Comparison of ENCODE assay signal across 7 mouse cellular contexts in genomic region chr9:106170556-106171345, GRCm38 (mm10). TPM values are rescaled to one million over a fixed set of nuclear protein-coding genes. Genes with fewer than 3 reads are reported as not detected.
DNase-seq lines count a peak whose midpoint lies in the region; ATAC-seq lines count a peak whose summit lies in the region.

Gene Wdr82 (plus strand): TSS chr9:106170928.

- H3K4me2 ChIP-seq in intestine, embryonic 15.5 days (replicated peaks) = peak within 1 kb of the TSS; percentile 93

- peak within 1 kb of the TSS; percentile 89 for H3K9ac ChIP-seq in intestine, embryonic 15.5 days

- H3K4me1 ChIP-seq in intestine, embryonic 15.5 days (replicated peaks) = peaks cover 16% of the 10 kb centered on the region; the same call in 1 of the 2 replicates
- peaks cover 34% of the 10 kb centered on the region for H3K4me1 ChIP-seq in midbrain, embryonic 10.5 days

- peak; percentile 92 to 96 for DNase-seq in adrenal gland, adult (ENCODE audit: inconsistent age in 2 of 2, low spot score in 1 of 2)
- peak; percentile 93 for DNase-seq in embryo, embryonic 10.5 days (ENCODE audit: low spot score)
- DNase-seq in gastrocnemius, postnatal 25 days = peak; percentile 91
- peak; percentile 88 to 91 for DNase-seq in left cerebral cortex, postnatal 25 days (ENCODE audit: low spot score in 2 of 2)
- peak; percentile 94 for DNase-seq in midbrain, embryonic 10.5 days (ENCODE audit: low spot score)
- peak; percentile 88 for DNase-seq in right cerebral cortex, postnatal 4 days

- no peaks in the 10 kb centered on the region for H3K36me3 ChIP-seq in intestine, embryonic 15.5 days
- peaks cover 6% of the 10 kb centered on the region for H3K36me3 ChIP-seq in midbrain, embryonic 10.5 days

- no peaks in the 10 kb centered on the region for H3K27me3 ChIP-seq in intestine, embryonic 15.5 days (replicated peaks)
- H3K27me3 ChIP-seq in midbrain, embryonic 10.5 days (ENCODE audit: low read depth, poor library complexity, severe bottlenecking) = peaks cover 9% of the 10 kb centered on the region

- H3K4me3 ChIP-seq in intestine, embryonic 15.5 days (replicated peaks) = peak within 1 kb of the TSS; percentile 89
- peak within 1 kb of the TSS; percentile 94 for H3K4me3 ChIP-seq in midbrain, embryonic 10.5 days

- 1% methylated on average over 78 of the region's 81 CpGs for WGBS in intestine, embryonic 15.5 days
- under 1% methylated on average over 81 of the region's 81 CpGs for WGBS in midbrain, embryonic 10.5 days

- H3K27ac ChIP-seq in intestine, embryonic 15.5 days = peak within 1 kb of the TSS; percentile 98
- H3K27ac ChIP-seq in midbrain, embryonic 10.5 days (replicated peaks) = peak within 1 kb of the TSS; percentile 96

- intact Hi-C loops in left cerebral cortex, postnatal 25 days (cut with DNase I) = loop anchor here (2.0 kb wide), 1 partner anchor 32 kb away; the partner anchor contains the start of gene Twf2

- H3K9me3 ChIP-seq in intestine, embryonic 15.5 days = no peaks in the 10 kb centered on the region
- no peaks in the 10 kb centered on the region for H3K9me3 ChIP-seq in midbrain, embryonic 10.5 days (replicated peaks)

- peak; percentile 94 for ATAC-seq in intestine, embryonic 15.5 days

RNA-seq across cellular contexts. Expression of gene Wdr82, which starts in this region (rescaled TPM):
- total RNA-seq in gastrocnemius, postnatal 25 days (2021) = 10 to 100 TPM; 22.4 to 24.3 TPM
- 16.5 and 19.0 TPM in 2 replicates for polyA plus RNA-seq in intestine, embryonic 15.5 days (2015; fragmentation: Nextera tagmentation; extraction: Ambion mirVana)
- total RNA-seq in left cerebral cortex, postnatal 25 days (2021) = 100 to 1,000 TPM; 136 to 141 TPM
- 23.4 and 29.3 TPM in 2 replicates for polyA plus RNA-seq in midbrain, embryonic 10.5 days (2016; fragmentation: Nextera tagmentation; extraction: Ambion mirVana)

Comparison
In these comparisons a context has a peak if more than half of its experiments do, and no peak if none do; other contexts are left out.
1. Peak in every context shown above with its lines: DNase-seq, ATAC-seq, H3K4me3 ChIP-seq and H3K27ac ChIP-seq.
2. RNA of gene Wdr82 (total RNA-seq): 136 to 141 TPM in left cerebral cortex, postnatal 25 days; 22.4 to 24.3 TPM in gastrocnemius, postnatal 25 days; every median in the first group is over 4 times any median in the second.